Mouse (Mus musculus) liver, embryonic 14.5 days (tissue): ENCODE measurements at regions not wholly inside any gene's neighbourhood (a gene's known extent, or its start where the extent isn't known, plus 50 kb on each side); places are given as distances from the start of the nearest gene placed in this dataset.

Experiments used
- ATAC-seq: fragments of 200-750 bp; cut with Nextera tagmentation; 2 replicates; pipeline ENCODE4 v1.8.0; 2017; ENCODE audit warnings: moderate number of reproducible peaks, mild to moderate bottlenecking, moderate library complexity; ENCODE audit not compliant: insufficient read depth
- DNase-seq, 3 experiments: peaks; one replicate each; pipeline ENCODE4 v3.0.0-alpha.2; 2012 to 2013; ENCODE audit warnings: low read depth in 3 of 3, low spot score in 3 of 3
- H3K27ac ChIP-seq: fragments of 300-500 bp; sonication (generic); 2 replicates; pipeline ENCODE4 v1.5.1; 2014; ENCODE audit warnings: moderate library complexity, mild to moderate bottlenecking, control low read depth, inconsistent platforms
- H3K27me3 ChIP-seq: fragments of 300-500 bp; sonication (generic); 2 replicates; pipeline ENCODE4 v1.6.1; 2014; ENCODE audit warnings: mild to moderate bottlenecking, low read length, moderate library complexity; ENCODE audit not compliant: control insufficient read depth, insufficient read depth
- H3K36me3 ChIP-seq: fragments of 300-500 bp; sonication (generic); replicated peaks from 2 replicates; pipeline ENCODE4 v1.6.1; 2014; ENCODE audit warnings: low read depth; ENCODE audit not compliant: control insufficient read depth, insufficient read depth
- H3K4me1 ChIP-seq, 2 experiments: fragments of 200-500 bp in 1 of 2; fragments of 300-500 bp in 1 of 2; sonication (generic) in 1 of 2; replicated peaks; 2 replicates each; pipeline ENCODE4 v1.6.1; 2012 to 2014; ENCODE audit warnings: antibody characterized with exemption in 1 of 2, inconsistent platforms in 1 of 2, low read length in 1 of 2; ENCODE audit not compliant: control insufficient read depth in 2 of 2, insufficient read depth in 2 of 2
- H3K4me2 ChIP-seq: fragments of 300-500 bp; sonication (generic); 2 replicates; pipeline ENCODE4 v1.6.1; 2014; ENCODE audit warnings: low read depth, mild to moderate bottlenecking, control low read depth, moderate library complexity
- H3K4me3 ChIP-seq, 2 experiments: fragments of 200-500 bp in 1 of 2; fragments of 300-500 bp in 1 of 2; sonication (generic) in 1 of 2; 2 replicates each; pipeline ENCODE4 v1.5.1; 2012 to 2014; ENCODE audit warnings: low read depth in 2 of 2, low read length in 2 of 2, mild to moderate bottlenecking in 2 of 2, control low read depth in 1 of 2, inconsistent platforms in 1 of 2, moderate library complexity in 1 of 2; ENCODE audit not compliant: insufficient read depth in 1 of 2
- H3K9ac ChIP-seq: fragments of 300-500 bp; sonication (generic); replicated peaks from 2 replicates; pipeline ENCODE4 v1.6.1; 2014; ENCODE audit warnings: mild to moderate bottlenecking, control low read depth, moderate library complexity
- H3K9me3 ChIP-seq: fragments of 300-500 bp; sonication (generic); 2 replicates; pipeline ENCODE4 v1.6.1; 2016; ENCODE audit warnings: low read length, mixed read lengths; ENCODE audit not compliant: control insufficient read depth
- CTCF ChIP-seq: IDR thresholded peaks from 2 replicates; pipeline ENCODE4 v1.5.1; 2016; ENCODE audit warnings: antibody characterized with exemption, low read depth, control low read depth
- EP300 ChIP-seq: IDR thresholded peaks from 2 replicates; pipeline ENCODE4 v1.6.1; 2016; ENCODE audit warnings: antibody characterized with exemption, low read depth
- WGBS: fragments of 180-500 bp; shearing (Covaris S2); extraction: QIAGEN DNeasy Blood & Tissue Kit; methylation state at CpG from one replicate; pipeline ENCODE4 v1.1.7; 2014; ENCODE audit not compliant: insufficient replicate concordance; 5-methylcytosine and 5-hydroxymethylcytosine counted together

DNA sequence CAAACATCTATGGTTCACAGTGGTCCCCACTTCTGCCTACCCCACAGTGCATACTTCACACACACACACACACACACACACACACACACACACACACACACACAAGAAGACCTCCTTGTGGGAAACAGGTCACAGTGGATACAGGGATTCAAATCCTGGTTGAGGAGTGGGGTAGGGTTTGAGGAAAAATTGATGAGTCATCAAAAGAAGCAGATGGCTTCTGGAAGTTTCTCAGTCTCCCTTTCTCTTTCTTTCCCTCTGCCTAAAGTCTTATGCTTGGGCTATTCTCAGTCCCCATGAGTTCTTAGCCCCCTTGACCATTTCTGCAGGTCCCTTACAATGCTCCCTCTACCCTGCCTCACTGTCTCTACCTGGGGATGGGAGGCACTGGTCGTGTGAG is 56.4 kb downstream of the Rassf10 start:
- no peak overlapping the region for H3K9ac ChIP-seq
- no peaks in the 10 kb centered on the region for H3K4me1 ChIP-seq
- DNase-seq (no peak), ATAC-seq (no peak)
- WGBS = 63% methylated on average over 1 of the region's 1 CpGs
- no peak overlapping the region for H3K4me3 ChIP-seq
- H3K36me3 ChIP-seq = no peaks in the 10 kb centered on the region
- H3K27ac ChIP-seq = no peak overlapping the region
- TF ChIP-seq EP300 (no peak), CTCF (no peak)
- H3K4me2 ChIP-seq = no peak overlapping the region
- H3K9me3 ChIP-seq = no peaks in the 10 kb centered on the region
- no peaks in the 10 kb centered on the region for H3K27me3 ChIP-seq

DNA sequence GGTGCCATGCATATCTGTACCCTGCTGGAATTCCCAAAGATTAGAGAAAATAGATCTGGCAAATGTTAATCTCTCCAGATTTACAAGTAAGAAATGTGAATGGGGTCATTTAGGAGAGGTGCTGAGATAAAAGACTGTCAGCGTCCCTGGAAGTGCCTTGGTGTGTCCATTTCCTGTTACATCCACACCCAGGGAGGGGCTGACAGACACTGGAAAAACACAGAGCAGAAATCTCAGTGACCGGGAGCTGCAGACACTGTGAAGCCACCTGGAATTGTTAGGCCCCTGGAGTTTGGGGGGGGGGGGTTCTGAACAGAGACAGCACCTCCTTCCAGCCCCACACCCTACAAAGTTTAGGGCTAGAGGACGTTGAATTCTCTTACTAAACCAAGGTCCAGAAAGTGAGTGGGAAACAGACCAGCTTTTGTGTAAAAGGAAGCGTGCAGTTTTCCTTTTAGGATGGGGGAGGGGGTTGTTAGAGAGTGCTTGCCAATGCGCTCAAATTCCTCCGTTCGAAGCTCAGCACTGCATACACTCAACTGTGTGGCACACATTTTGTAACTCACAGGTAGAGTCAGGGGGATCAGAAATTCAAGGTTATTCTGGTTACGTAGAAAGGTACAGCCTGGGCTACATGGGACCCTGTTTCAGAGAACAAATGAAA is 63.5 kb downstream of the Rassf10 start:
- Histone ChIP-seq H3K4me2 (no peak overlapping the region), H3K4me1 (no peaks in the 10 kb centered on the region), H3K9ac (no peak overlapping the region), H3K27ac (no peak overlapping the region), H3K9me3 (no peaks in the 10 kb centered on the region), H3K4me3 (no peak overlapping the region), H3K36me3 (no peaks in the 10 kb centered on the region), H3K27me3 (no peaks in the 10 kb centered on the region)
- TF ChIP-seq CTCF (no peak), EP300 (no peak)
- ATAC-seq = no peak
- no peak for DNase-seq
- 33% methylated on average over 8 of the region's 8 CpGs for WGBS

GRCm38 (mm10) chr7:113021412-113021811 is 67.7 kb downstream of the Rassf10 start:
- ATAC-seq (no peak), DNase-seq (no peak)
- no peak for TF ChIP-seq CTCF
- no peak for TF ChIP-seq EP300
- Histone ChIP-seq H3K4me3 (no peak overlapping the region), H3K36me3 (no peaks in the 10 kb centered on the region), H3K27me3 (no peaks in the 10 kb centered on the region), H3K9ac (no peak overlapping the region), H3K4me2 (no peak overlapping the region), H3K27ac (no peak overlapping the region), H3K4me1 (no peaks in the 10 kb centered on the region), H3K9me3 (no peaks in the 10 kb centered on the region)
- 36% methylated on average over 5 of the region's 5 CpGs for WGBS

DNA sequence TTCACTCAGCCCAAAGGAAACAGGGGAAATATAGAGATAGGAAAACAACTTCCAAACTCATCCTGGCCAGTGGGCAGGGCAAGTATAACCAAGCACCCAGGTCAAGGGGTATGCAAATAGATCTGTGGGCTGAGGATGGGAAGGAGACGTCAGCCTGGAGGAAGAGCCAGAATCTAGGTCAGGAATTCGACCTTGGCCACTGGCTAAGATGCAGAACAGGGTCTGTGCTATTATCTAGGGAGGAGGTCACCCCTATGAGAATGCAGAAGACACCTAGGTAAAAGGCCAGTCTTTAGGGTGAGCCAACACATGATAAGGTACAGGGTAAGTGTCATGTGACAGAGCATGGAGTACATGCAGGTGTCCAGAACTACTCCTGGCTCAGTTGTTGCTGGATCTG is 68.8 kb downstream of the Rassf10 start:
- no peaks in the 10 kb centered on the region for H3K36me3 ChIP-seq
- DNase-seq (no peak), ATAC-seq (no peak)
- H3K4me1 ChIP-seq = no peaks in the 10 kb centered on the region
- no peaks in the 10 kb centered on the region for H3K27me3 ChIP-seq
- no peak overlapping the region for H3K4me3 ChIP-seq
- H3K9ac ChIP-seq = no peak overlapping the region
- TF ChIP-seq EP300 (no peak), CTCF (no peak)
- H3K4me2 ChIP-seq = no peak overlapping the region
- no peaks in the 10 kb centered on the region for H3K9me3 ChIP-seq
- 16% methylated on average over 2 of the region's 2 CpGs for WGBS
- H3K27ac ChIP-seq = no peak overlapping the region

GRCm38 (mm10) chr7:113025758-113026157 is 72.0 kb downstream of the Rassf10 start:
- Histone ChIP-seq H3K27me3 (no peaks in the 10 kb centered on the region), H3K27ac (no peak overlapping the region), H3K36me3 (no peaks in the 10 kb centered on the region), H3K9ac (no peak overlapping the region), H3K9me3 (no peaks in the 10 kb centered on the region), H3K4me2 (no peak overlapping the region), H3K4me1 (no peaks in the 10 kb centered on the region), H3K4me3 (no peak overlapping the region)
- TF ChIP-seq EP300 = no peak
- TF ChIP-seq CTCF = no peak
- no peak for DNase-seq
- ATAC-seq = no peak
- WGBS = 64% methylated on average over 1 of the region's 1 CpGs
